Mouse (Mus musculus): Measurements from ENCODE around the gene Cd160. TPM values are rescaled to one million over a fixed set of nuclear protein-coding genes. Genes with fewer than 3 reads are reported as not detected.

The Cd160 gene
- polyA plus RNA-seq, 1 experiment from 2014 or later = 0.05 TPM

- no peak for DNase-seq (ENCODE audit: extremely low spot score, low spot score)
Observed at GRCm38 (mm10) chr3:96848470-96848869, 19.3 kb upstream of the Cd160 start.

GRCm38 (mm10) chr3:96847661-96848060 lies 18.5 kb upstream of the Cd160 start:
- no peak overlapping the region for H3K4me3 ChIP-seq
- WGBS = 60% methylated on average over 6 of the region's 6 CpGs
- H3K27me3 ChIP-seq (ENCODE audit: poor library complexity, severe bottlenecking) = no peaks in the 10 kb centered on the region
- DNase-seq (ENCODE audit: extremely low spot score, low spot score) = no peak
- no peaks in the 10 kb centered on the region for H3K36me3 ChIP-seq (replicated peaks)
- H3K9me3 ChIP-seq = no peaks in the 10 kb centered on the region
- no peak overlapping the region for H3K27ac ChIP-seq
- peaks cover 3% of the 10 kb centered on the region; the same call in 1 of the 2 replicates for H3K4me1 ChIP-seq

More at GRCm38 (mm10) chr3:96848470-96848869, 19.3 kb upstream of the Cd160 start:
- Histone ChIP-seq H3K27me3 (ENCODE audit: poor library complexity, severe bottlenecking) (no peaks in the 10 kb centered on the region), H3K27ac (no peak overlapping the region), H3K4me1 (peaks cover 3% of the 10 kb centered on the region; the same call in 1 of the 2 replicates), H3K4me3 (no peak overlapping the region), H3K36me3 (replicated peaks) (no peaks in the 10 kb centered on the region), H3K9me3 (no peaks in the 10 kb centered on the region)
- WGBS = 82% methylated on average over 7 of the region's 8 CpGs

GRCm38 (mm10) chr3:96846985-96847384 lies 17.8 kb upstream of the Cd160 start:
- DNase-seq (ENCODE audit: extremely low spot score, low spot score) = no peak
- H3K27me3 ChIP-seq (ENCODE audit: poor library complexity, severe bottlenecking) = no peaks in the 10 kb centered on the region
- no peaks in the 10 kb centered on the region for H3K36me3 ChIP-seq (replicated peaks)
- no peaks in the 10 kb centered on the region for H3K9me3 ChIP-seq
- H3K27ac ChIP-seq = no peak overlapping the region
- no peak overlapping the region for H3K4me3 ChIP-seq
- H3K4me1 ChIP-seq = peaks cover 3% of the 10 kb centered on the region; the same call in 1 of the 2 replicates
- 91% methylated on average over 12 of the region's 12 CpGs for WGBS

- no peak overlapping the region for H3K27ac ChIP-seq
- DNase-seq (ENCODE audit: extremely low spot score, low spot score) = no peak
- no peaks in the 10 kb centered on the region for H3K27me3 ChIP-seq (ENCODE audit: poor library complexity, severe bottlenecking)
- peaks cover 3% of the 10 kb centered on the region; the same call in 1 of the 2 replicates for H3K4me1 ChIP-seq
- WGBS = 90% methylated on average over 9 of the region's 9 CpGs
- no peak overlapping the region for H3K4me3 ChIP-seq
- no peaks in the 10 kb centered on the region for H3K36me3 ChIP-seq (replicated peaks)
- no peaks in the 10 kb centered on the region for H3K9me3 ChIP-seq
Observed at GRCm38 (mm10) chr3:96845806-96846205, 16.7 kb upstream of the Cd160 start.

GRCm38 (mm10) chr3:96845191-96845590 lies 16.0 kb upstream of the Cd160 start:
- Histone ChIP-seq H3K9me3 (no peaks in the 10 kb centered on the region), H3K27me3 (ENCODE audit: poor library complexity, severe bottlenecking) (no peaks in the 10 kb centered on the region), H3K36me3 (replicated peaks) (no peaks in the 10 kb centered on the region), H3K27ac (no peak overlapping the region), H3K4me3 (no peak overlapping the region), H3K4me1 (peaks cover 3% of the 10 kb centered on the region; the same call in 1 of the 2 replicates)
- DNase-seq (ENCODE audit: extremely low spot score, low spot score) = no peak
- 90% methylated on average over 6 of the region's 6 CpGs for WGBS

GRCm38 (mm10) chr3:96838996-96839645 lies 10.0 kb upstream of the Cd160 start:
- Histone ChIP-seq H3K9me3 (no peaks in the 10 kb centered on the region), H3K36me3 (replicated peaks) (no peaks in the 10 kb centered on the region), H3K27me3 (ENCODE audit: poor library complexity, severe bottlenecking) (no peaks in the 10 kb centered on the region), H3K27ac (no peak overlapping the region), H3K4me1 (no peaks in the 10 kb centered on the region), H3K4me3 (no peak overlapping the region)
- WGBS = 85% methylated on average over 7 of the region's 7 CpGs
- no peak for DNase-seq (ENCODE audit: extremely low spot score, low spot score)

GRCm38 (mm10) chr3:96836414-96836813 lies 7.3 kb upstream of the Cd160 start:
- H3K27me3 ChIP-seq (ENCODE audit: poor library complexity, severe bottlenecking) = no peaks in the 10 kb centered on the region

GRCm38 (mm10) chr3:96834587-96835348 lies 5.6 kb upstream of the Cd160 start:
- Histone ChIP-seq H3K4me1 (0 out of 2 replicates have a peak, but pooled peaks cover 3% of the 10 kb centered on the region), H3K27me3 (ENCODE audit: poor library complexity, severe bottlenecking) (no peaks in the 10 kb centered on the region), H3K27ac (no peak overlapping the region), H3K9me3 (no peaks in the 10 kb centered on the region), H3K4me3 (no peak overlapping the region), H3K36me3 (replicated peaks) (no peaks in the 10 kb centered on the region)
- DNase-seq (ENCODE audit: extremely low spot score, low spot score) = no peak
- 89% methylated on average over 7 of the region's 7 CpGs for WGBS

More at GRCm38 (mm10) chr3:96836414-96836813, 7.3 kb upstream of the Cd160 start:
- H3K4me3 ChIP-seq = no peak overlapping the region
- DNase-seq (ENCODE audit: extremely low spot score, low spot score) = no peak
- 83% methylated on average over 2 of the region's 2 CpGs for WGBS
- no peaks in the 10 kb centered on the region for H3K36me3 ChIP-seq (replicated peaks)
- H3K27ac ChIP-seq = no peak overlapping the region
- H3K9me3 ChIP-seq = no peaks in the 10 kb centered on the region
- H3K4me1 ChIP-seq = 0 out of 2 replicates have a peak, but pooled peaks cover 3% of the 10 kb centered on the region

GRCm38 (mm10) chr3:96832930-96833329 lies 3.8 kb upstream of the Cd160 start:
- peaks cover 17% of the 10 kb centered on the region for H3K4me1 ChIP-seq
- H3K4me3 ChIP-seq = no peak overlapping the region
- no peaks in the 10 kb centered on the region for H3K9me3 ChIP-seq
- H3K27me3 ChIP-seq (ENCODE audit: poor library complexity, severe bottlenecking) = no peaks in the 10 kb centered on the region
- no peaks in the 10 kb centered on the region for H3K36me3 ChIP-seq (replicated peaks)
- WGBS = 49% methylated on average over 5 of the region's 5 CpGs
- no peak for DNase-seq (ENCODE audit: extremely low spot score, low spot score)
- no peak overlapping the region for H3K27ac ChIP-seq

GRCm38 (mm10) chr3:96829856-96830255 lies 705 bp upstream of the Cd160 start:
- Histone ChIP-seq H3K9me3 (no peaks in the 10 kb centered on the region), H3K4me1 (peaks cover 24% of the 10 kb centered on the region), H3K27ac (no peak overlapping the region), H3K36me3 (replicated peaks) (no peaks in the 10 kb centered on the region), H3K27me3 (ENCODE audit: poor library complexity, severe bottlenecking) (no peaks in the 10 kb centered on the region), H3K4me3 (no peak overlapping the region)
- DNase-seq (ENCODE audit: extremely low spot score, low spot score) = no peak
- 82% methylated on average over 10 of the region's 10 CpGs for WGBS

GRCm38 (mm10) chr3:96828308-96828864 lies 765 bp downstream of the Cd160 start:
- DNase-seq (ENCODE audit: extremely low spot score, low spot score) = no peak
- no peak overlapping the region for H3K4me3 ChIP-seq
- no peaks in the 10 kb centered on the region for H3K27me3 ChIP-seq (ENCODE audit: poor library complexity, severe bottlenecking)
- H3K36me3 ChIP-seq (replicated peaks) = no peaks in the 10 kb centered on the region
- no peak overlapping the region for H3K27ac ChIP-seq
- WGBS = 38% methylated on average over 15 of the region's 15 CpGs
- H3K4me1 ChIP-seq = peaks cover 24% of the 10 kb centered on the region
- H3K9me3 ChIP-seq = no peaks in the 10 kb centered on the region

GRCm38 (mm10) chr3:96825261-96825660 lies 3.9 kb downstream of the Cd160 start:
- Histone ChIP-seq H3K9me3 (no peaks in the 10 kb centered on the region), H3K4me3 (no peak overlapping the region), H3K27ac (no peak overlapping the region), H3K36me3 (replicated peaks) (no peaks in the 10 kb centered on the region), H3K27me3 (ENCODE audit: poor library complexity, severe bottlenecking) (no peaks in the 10 kb centered on the region), H3K4me1 (peaks cover 22% of the 10 kb centered on the region)
- 44% methylated on average over 11 of the region's 11 CpGs for WGBS
- DNase-seq (ENCODE audit: extremely low spot score, low spot score) = no peak

GRCm38 (mm10) chr3:96824614-96825013 lies 4.5 kb downstream of the Cd160 start:
- H3K27ac ChIP-seq = no peak overlapping the region
- H3K36me3 ChIP-seq (replicated peaks) = no peaks in the 10 kb centered on the region
- DNase-seq (ENCODE audit: extremely low spot score, low spot score) = no peak
- H3K4me1 ChIP-seq = peaks cover 21% of the 10 kb centered on the region
- WGBS = 90% methylated on average over 12 of the region's 12 CpGs
- H3K4me3 ChIP-seq = no peak overlapping the region
- no peaks in the 10 kb centered on the region for H3K27me3 ChIP-seq (ENCODE audit: poor library complexity, severe bottlenecking)
- H3K9me3 ChIP-seq = no peaks in the 10 kb centered on the region

Measured in forebrain, embryonic 10.5 days (tissue).